Mouse (Mus musculus) neutrophil, adult 5-6 weeks (primary cell): ENCODE results near the gene F2r. TPM values are rescaled to one million over a fixed set of nuclear protein-coding genes. Genes with fewer than 3 reads are reported as not detected.

ENCODE experiments used
- ATAC-seq: fragments of 151-379, 151-347 bp; 2 replicates; pipeline ENCODE4 v1.8.0; 2017; ENCODE audit warnings: mild to moderate bottlenecking, moderate TSS enrichment; ENCODE audit not compliant: insufficient number of reproducible peaks, poor library complexity, low FRiP score, severe bottlenecking; ENCODE audit errors: extremely low read depth
- total RNA-seq: library from RNA; stranded (forward); fragments of 200-1000 nt; gene quantifications from 2 replicates; pipeline ENCODE4 v1.2.3, GENCODE M21; 2017

F2r gene
- total RNA-seq, 1 experiment from 2014 or later, result 2.9 TPM

DNA sequence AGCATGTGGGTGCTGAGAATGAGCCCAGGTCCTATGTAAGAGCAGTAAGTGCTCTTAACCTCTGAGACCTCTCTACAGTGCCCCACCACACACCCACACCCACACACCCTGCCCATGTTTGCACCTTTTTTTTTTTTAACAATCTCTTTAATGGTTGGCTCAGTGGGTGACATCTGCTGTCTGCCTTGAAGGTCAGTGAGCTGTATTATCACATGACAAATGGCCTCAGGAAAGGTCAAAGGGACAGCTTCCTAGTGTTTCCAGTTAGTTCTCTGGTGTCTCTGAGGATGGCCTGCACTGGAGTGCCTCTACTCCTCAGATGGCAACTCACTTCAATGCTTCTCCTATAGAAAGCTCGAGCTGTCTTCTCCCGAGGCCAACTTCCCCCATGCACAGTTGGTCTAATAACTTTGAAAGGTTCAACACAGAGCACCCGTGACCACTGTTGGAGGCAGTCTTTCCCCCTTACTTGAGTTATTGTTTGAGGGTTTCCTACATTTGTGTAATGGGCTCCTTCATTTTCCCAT is 18.4 kb downstream of the F2r start:
- ATAC-seq, result no peak

DNA sequence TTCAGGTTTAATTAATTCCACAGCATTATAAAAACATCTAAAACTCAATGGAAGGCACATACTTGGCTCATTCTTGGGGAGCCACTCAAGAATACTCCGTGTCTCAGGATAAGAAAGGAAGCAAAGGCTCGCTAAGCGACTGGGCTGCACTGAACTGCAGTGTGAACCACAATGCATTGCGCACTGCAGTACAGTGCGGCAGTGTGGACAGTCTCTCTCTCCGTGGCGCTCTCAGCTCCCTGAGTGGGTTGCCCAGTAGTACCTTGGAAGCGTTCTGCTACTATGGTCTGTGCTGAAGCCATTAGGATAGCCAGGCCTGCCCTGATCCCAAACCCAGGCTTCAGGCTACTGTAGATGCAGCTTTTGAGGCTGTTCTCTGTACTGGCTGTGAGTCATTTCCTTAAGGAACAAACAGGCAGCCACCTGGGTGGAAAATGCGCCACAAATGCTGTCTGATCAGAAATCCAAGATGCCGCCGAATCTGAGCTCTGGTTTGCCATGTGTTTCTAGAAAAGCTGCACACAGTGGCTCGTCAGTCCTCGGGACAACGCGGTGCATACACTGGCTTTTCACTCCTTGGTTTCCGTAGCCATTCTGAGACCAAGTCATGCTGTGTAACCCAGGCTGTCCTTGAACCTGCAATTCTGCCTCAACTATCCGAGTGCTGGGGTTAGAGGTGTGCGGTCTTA is 19.9 kb downstream of the F2r start:
- no peak for ATAC-seq

DNA sequence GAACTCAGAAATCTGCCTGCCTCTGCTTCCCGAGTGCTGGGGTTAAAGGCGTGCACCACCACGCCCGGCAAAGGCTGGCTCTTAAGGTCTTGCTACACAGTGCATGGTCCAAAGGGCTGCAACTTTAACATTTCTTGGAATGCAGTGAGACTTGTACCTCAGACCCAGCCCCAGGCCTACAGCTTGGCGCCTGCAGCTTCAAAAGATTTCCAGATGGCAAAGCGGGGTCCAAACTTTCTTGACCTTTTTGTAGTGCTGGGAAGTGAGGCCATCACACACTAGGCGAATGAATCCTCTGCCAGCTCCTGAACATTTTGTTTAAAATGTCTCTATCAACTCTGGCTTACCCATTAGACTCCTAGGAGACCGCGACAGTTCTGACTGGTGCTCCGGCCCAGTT is 20.7 kb downstream of the F2r start:
- no peak for ATAC-seq

DNA sequence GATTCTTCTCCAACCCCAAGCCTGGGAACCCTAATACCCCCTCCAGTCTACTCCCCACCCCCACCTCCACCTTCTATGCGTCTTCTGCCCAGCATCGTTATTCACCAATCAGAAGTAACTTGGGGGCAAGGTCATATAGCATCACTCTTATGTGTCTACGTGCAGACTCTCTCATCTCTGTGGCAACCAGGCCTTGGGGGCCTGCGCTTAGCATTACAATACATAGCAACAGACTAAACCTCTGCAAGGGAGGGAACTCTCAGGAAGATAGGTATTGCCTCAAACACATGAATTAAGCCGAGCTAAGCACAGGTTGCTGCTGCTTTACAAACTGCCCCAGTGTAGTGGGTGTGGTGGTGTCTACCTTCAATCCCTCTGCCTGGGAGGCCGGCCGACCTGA is 21.6 kb downstream of the F2r start:
- no peak for ATAC-seq

DNA sequence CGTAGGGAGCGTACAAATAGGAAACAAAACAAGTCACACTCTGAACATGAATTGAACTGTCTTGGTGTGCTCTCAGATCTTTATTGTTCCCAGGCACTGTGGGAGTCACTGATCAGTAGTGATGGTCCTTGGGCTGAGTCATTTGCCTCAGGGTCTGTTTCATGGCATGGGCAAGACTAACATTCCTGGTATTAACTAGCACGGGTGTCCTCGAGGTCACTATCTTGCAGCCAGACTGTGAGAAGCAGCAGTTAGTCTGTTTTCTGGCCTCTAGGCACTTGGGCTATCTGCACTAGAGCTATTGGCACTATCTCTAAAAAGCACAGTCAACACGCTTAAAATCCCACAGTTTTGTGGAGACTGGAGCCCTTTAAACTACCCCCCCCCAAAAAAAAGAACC is 22.4 kb downstream of the F2r start:
- no peak for ATAC-seq

DNA sequence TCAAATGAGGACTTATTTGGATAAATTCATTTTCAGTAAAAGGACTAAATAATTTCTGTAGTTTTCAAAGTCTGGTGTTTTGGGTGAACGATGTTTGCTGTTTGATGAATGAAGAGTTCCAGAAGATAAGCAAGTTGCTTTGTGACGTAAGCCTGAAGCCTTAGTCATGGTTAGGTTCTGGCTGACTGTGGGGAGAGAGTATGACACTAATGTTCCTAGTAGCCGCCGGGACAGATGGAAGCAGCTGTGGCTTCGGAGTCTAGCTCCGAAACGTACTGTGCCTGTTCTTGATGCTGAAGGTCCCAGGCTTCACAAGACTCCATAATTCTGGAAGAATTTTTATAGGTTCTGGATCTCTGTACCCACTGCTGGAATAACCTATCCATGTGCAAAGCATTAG is 22.9 kb downstream of the F2r start:
- ATAC-seq, result no peak

DNA sequence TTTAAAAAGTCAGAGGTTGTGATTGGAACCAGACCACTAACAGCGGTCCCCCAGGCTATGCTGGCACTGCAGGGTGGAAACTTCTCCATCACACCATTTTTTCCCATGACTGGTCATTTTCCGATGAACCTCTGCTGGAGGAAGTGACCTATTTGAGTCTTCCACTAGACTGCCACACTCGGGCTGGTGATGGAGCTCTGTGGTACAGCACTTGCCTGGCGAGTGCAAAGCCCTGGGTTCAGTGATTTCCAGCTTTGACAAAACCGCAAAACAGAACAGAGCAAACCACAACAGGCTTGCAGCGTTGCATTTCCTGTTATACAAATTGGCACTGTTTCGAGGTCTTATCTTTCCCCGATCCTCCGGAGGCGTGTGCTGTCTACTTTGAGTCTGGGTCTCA is 25.4 kb downstream of the F2r start:
- 0 out of 2 replicates have a peak, but pooled peaks have one; percentile 46 for ATAC-seq

DNA sequence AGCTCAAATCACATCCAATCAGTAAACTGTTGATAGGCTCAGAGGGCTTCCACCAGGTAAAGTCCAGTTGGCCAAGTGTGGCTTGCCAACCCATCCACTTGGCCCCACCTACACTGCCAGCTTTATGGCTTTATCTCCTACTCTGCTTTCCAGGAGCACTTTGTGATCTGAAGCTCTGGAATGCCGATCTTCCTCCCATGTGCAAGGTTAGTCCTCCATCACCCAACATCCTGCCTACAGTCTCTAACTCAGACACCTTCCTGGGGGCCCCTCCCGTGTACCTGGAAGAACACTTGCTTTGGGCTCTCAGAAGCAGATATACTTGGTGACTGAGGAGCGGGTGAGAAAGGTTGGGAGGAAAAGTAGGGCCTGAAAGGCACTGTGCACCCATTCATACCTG is 26.7 kb downstream of the F2r start:
- ATAC-seq, result no peak

DNA sequence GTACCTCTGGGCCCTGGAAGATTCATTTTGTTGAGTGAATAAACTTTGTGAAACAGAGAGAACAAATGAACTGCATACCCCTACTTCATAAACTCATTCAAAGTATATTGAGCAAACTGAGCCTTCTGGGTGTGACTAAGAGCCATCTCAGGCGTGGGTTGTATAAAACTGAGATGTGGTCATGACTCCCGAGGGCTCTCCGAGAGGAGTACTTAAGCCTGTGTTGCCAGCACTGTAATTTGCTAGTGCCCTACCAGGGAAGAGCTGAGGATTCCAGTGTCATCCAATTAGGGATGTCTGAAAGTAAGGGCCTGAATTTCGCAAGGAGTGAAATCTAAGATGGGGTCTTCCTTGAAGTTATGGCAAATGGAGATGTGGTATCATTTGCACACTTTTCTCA is 30.7 kb downstream of the F2r start:
- ATAC-seq, result no peak

DNA sequence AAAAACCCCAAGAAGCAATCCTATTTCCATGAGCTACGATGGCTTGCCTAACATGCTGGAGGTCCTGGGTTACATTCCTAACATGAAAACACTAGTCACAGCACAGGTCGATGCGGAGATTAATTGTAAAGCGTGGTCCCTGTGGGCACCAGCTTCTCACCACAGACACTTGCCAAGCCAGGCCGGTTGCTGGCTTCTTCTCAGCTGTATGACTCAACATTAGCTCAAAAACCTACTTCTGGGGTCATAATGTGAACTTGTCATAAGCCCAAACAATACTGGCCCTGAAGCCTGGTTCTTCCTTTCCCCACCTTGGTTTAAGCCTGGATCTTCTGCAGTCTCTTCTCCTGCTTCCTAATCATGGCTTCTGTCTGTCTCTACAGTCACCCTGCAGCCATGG is 33.4 kb downstream of the F2r start:
- no peak for ATAC-seq

DNA sequence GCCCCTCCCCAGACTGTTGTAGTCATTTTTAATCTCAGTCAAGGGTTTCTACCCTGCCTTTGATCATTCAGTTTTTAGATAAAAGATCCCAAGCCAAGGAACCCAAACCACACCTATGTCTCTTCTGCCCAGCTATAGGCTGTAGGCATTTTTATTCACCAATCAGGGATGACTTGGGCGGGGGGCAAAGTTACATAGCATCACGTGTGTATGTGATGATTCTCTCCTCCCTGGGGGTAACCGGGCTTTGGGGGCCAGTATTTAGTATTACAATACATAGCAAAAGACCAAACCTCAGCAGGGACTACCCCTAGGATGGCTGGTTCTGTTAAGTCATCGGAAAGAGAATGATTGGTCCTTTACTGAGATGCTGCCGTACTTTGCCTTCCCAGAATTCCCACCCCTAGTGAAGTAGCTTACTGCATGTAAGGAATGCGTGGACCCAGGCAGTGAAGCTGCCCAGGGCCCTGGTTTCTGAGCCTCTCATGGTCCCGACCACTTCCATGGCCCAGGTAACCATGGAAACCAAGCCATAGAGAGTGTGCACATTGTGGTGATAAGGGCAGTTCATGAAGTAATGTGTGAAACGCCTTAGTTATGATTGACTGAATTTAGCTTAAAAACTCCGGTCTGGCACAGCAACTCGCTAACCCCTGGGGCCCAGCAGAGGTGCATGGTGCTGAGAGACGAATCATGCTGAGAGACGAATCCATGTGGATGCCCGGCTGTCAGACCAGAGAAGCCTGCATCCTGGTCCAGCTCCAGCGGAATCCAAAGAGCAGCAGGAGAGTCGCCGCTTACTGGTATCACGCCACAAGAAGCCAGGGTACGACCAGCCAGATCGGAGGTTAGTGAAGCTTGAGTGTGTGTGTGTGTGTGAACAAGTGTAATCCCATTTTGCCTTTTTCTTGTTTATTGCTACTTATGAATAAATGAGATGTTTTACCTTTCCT is 34.8 kb downstream of the F2r start:
- no peak for ATAC-seq

DNA sequence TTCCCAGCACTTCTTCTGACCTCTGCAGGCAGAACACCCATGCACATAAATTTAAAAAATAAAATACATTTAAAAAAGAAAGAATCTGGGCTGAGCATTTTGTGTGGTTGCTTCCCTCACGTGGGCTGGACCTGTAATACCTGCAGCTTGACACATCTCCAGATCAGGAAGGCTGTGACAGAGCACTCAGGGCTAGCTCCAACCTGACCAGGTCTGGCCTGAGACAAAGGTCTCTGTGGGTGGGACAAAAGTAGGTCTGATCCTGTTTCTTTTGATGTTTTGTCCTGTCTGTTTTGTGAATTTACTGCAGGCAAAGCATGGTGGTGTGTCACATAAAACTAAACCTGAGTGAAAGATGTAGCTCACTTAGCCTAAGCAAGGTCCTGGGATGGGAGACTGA is 36.4 kb downstream of the F2r start:
- no peak for ATAC-seq

DNA sequence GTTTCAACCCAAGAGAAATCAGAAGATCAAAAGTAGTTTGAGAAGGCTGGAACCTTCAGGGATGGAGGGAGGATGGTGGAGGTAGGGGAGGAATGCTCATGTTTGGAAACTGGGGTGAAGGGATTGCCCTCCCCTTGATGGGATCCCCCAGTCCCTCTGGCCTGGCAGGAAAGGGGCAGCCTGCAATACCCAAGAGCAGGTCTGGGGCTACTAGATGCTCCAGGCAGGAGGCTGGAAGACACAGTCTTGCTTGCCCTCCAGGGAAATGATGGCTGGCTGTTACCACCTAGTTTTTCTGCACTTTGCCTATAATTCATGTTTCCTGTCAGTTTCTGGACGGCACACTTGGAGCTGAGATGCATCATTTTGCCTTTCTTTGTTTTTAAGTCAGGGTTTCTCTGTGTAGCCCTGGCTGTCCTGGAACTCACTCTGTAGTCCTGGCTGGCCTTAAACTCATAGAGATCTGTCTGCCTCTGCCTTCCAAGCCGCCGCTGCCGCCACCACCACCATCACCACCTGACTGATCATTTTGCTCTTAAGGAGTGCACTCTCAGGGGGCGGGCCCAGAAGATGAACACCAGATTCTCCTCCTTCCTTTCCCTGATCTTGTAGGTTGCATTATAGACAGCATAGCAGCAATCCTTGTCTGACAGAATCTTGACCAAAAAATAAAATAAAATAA is 40.1 kb downstream of the F2r start:
- no peak for ATAC-seq

DNA sequence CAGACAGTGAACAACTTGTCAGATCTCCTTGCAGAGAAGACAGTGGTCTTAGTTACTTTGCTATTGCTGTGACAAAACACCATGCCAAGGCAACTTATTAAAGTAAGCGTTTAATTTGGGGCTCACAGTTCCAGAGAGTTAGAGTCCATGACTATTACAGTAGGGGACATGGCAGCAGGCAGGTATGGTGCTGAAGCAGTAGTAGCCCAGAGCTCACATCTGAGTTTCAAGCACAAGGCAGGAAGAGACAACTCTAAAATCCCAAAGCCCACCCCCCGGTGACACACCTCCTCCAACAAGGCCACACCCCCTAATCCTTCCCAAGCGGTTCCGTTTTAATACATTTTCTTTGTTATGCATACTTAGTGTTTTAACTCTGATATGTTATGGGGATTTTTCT is 47.4 kb downstream of the F2r start:
- no peak for ATAC-seq

DNA sequence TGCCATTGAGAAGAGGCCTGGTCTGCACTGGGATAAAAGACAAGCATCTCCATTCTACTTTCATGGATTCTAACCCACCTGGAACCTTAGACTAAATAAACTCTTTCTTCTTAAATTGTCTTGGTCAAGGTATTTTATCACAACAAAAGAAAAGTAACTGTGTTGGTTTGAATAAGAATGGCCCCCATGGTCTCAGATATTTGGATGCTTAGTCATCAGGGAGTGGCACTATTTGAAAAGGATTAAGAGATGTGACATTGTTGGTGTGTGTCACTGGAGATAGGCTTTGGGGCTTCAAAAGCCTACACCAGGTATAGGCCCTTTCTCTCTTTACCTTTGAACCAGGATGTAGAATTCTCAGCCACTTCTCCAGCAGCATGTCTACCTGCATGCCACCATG is 49.0 kb downstream of the F2r start:
- no peak for ATAC-seq

DNA sequence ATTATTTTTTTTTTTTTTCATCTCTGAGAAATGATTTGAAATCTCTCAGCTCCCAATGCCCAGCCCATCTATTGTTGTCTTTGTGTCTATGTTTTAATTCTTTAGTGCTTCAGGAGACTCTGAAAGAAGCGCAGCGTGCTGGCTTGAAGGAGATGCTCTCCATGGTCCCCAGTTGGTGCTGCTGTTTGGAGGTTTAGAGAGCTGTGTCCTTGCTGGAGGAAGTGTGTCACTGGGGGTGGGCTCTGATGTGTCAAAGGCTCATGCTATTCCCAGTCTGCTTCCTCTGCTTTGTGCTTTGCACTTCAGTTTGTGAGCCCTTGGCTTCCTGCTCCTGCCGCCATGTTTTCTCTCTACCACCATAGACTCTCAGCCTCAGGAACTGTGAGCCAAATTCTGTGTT is 50.0 kb downstream of the F2r start:
- ATAC-seq, result no peak

DNA sequence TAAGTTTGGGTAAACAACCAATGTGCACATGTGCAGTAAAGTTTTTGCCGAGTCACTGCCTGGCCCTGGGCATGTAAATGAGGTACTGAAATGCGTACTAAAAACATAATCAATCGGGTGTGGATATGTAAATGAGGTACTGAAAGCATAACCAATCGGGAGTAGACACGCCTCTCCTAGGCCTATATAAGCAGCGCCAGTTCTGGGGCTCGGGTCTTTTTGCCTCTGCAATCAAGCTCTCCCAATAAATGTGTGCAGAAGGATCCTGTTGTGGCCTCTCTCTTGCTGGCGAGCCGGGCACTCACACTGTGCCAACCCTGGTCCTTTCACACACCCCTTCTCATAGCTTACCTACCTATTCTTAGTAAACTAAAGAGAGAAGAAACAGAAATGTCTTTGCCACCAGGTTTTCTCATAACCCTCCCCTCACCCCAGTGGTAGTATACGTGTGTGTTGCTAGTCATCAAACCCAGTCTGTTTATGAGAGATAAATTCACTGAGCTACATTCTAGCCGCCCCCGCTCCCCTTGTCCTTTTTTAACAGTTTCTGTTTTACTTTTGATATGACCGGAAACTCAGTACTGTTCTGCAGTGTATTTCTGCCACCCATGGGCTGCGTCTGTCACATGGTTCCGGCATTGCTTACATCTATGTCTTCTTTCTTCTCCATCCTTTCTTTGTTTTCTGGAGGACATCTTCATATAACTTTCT is 51.3 kb downstream of the F2r start:
- ATAC-seq, result no peak

DNA sequence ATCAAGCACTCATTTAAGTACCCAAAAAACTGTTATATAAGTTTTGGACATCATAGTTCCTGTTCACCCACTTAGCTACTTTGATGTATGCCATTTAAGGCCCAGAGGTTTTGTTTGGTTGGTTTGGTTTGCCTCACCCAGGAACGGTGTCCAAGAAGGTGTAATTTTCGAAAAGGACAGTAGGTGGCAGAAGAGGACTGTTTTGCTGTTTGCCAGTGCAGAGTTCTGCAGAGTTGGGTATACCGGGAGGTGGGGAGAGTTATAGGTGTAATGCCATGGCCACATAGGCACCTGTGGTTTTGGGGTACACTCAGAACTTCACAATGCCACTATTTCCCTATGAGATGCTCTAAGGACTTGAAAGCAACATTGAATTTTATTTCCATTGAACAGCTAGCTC is 54.6 kb downstream of the F2r start:
- ATAC-seq, result peak; percentile 72; the same call in 1 of the 2 replicates

DNA sequence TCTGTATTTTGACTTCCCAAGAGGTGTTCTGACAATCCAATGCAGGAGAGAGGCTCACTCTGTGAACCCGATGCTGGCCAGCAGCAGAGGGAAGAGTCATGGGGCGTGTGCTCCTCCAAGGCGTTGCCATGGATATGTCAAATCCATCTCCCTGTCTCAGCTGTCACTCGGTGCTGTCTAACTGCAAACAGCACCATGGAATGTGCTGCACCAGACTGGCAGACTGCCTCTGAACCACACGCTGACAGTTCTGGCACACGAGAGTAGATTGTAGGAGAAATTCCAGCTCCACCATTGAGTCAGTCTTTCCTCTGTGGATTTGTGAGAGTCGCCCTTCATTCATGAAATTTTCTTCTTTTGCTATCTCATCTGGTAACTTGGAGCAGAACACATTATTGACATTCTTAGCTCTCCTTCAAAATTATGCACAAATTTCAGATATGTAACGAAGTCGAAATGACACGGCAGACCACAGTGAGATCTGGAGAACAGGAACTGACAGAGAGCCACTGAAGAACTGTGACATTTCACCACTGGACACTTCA is 55.1 kb downstream of the F2r start:
- no peak for ATAC-seq
